Mouse (Mus musculus) kidney, adult 11 months (tissue): ENCODE measurements around the gene Smc2.
"Not testable (repeated sequence)": the region's sequence is repeated elsewhere in the genome, so short reads cannot be mapped to it uniquely, and the experiment has no call there.

ENCODE experiments used
- DNase-seq: peaks from one replicate; pipeline ENCODE4 v3.0.0; 2022

Gene Smc2

GRCm38 (mm10) chr4:52438886-52439664 is at the start of gene Smc2:
Gene Smc2, plus strand, starts transcription at chr4:52439243.
- DNase-seq: peak; percentile 91

GRCm38 (mm10) chr4:52411587-52411986 is 27.5 kb upstream of the Smc2 start:
- DNase-seq: no peak

GRCm38 (mm10) chr4:52423653-52424052 is 15.4 kb upstream of the Smc2 start:
- DNase-seq: no peak

- DNase-seq: peak; percentile 7
Observed at GRCm38 (mm10) chr4:52429310-52430198, 9.5 kb upstream of the Smc2 start.

- DNase-seq: not testable (repeated sequence)
Observed at GRCm38 (mm10) chr4:52435551-52435950, 3.5 kb upstream of the Smc2 start.

- DNase-seq: no peak
Observed at GRCm38 (mm10) chr4:52438371-52438885, 615 bp upstream of the Smc2 start.

GRCm38 (mm10) chr4:52459726-52460125 is 20.7 kb downstream of the Smc2 start:
- DNase-seq: no peak

- no peak for DNase-seq
Observed at GRCm38 (mm10) chr4:52461321-52461720, 22.3 kb downstream of the Smc2 start.

GRCm38 (mm10) chr4:52473431-52473830 is 34.4 kb downstream of the Smc2 start:
- no peak for DNase-seq

GRCm38 (mm10) chr4:52487486-52487885 is 48.4 kb downstream of the Smc2 start:
- DNase-seq: no peak

- DNase-seq: not testable (repeated sequence)
Observed at GRCm38 (mm10) chr4:52497144-52497543, 58.1 kb downstream of the Smc2 start, which contains the start of gene Vma21-ps. Gene Vma21-ps, minus strand, starts transcription at chr4:52497244.

- DNase-seq: no peak
Observed at GRCm38 (mm10) chr4:52517580-52517979, 78.5 kb downstream of the Smc2 start.

- no peak for DNase-seq
Observed at GRCm38 (mm10) chr4:52519301-52519700, 80.3 kb downstream of the Smc2 start.

- DNase-seq: no peak
Observed at GRCm38 (mm10) chr4:52526464-52526863, 87.4 kb downstream of the Smc2 start.

GRCm38 (mm10) chr4:52530636-52531035 is 91.6 kb downstream of the Smc2 start:
- DNase-seq: no peak
